Mouse (Mus musculus) spleen, adult 2 months (tissue): Measurements from ENCODE around the gene Spint1. TPM values are rescaled to one million over a fixed set of nuclear protein-coding genes. Genes with fewer than 3 reads are reported as not detected.

Experiments
- DNase-seq, 2 experiments: peaks; one replicate each; pipeline versions ENCODE4 v3.0.0 to v3.0.0-alpha.2; 2012 to 2021; ENCODE audit warnings: low spot score in 2 of 2, low read depth in 1 of 2
- H3K27ac ChIP-seq: fragments of 200-500 bp; 2 replicates; pipeline ENCODE4 v1.5.1; 2012; ENCODE audit warnings: low read length, inconsistent platforms; ENCODE audit not compliant: insufficient read depth
- H3K27me3 ChIP-seq: fragments of 200-500 bp; 2 replicates; pipeline ENCODE4 v1.6.1; 2012; ENCODE audit warnings: mild to moderate bottlenecking, moderate library complexity, low read length, inconsistent platforms; ENCODE audit not compliant: control insufficient read depth, insufficient read depth
- H3K36me3 ChIP-seq: fragments of 200-500 bp; 2 replicates; pipeline ENCODE4 v1.6.1; 2012; ENCODE audit warnings: mild to moderate bottlenecking, low read length, inconsistent platforms; ENCODE audit not compliant: control insufficient read depth, insufficient read depth
- H3K4me1 ChIP-seq: fragments of 200-500 bp; 2 replicates; pipeline ENCODE4 v1.6.1; 2011; ENCODE audit warnings: inconsistent platforms; ENCODE audit not compliant: control insufficient read depth, insufficient read depth, insufficient read length
- H3K4me3 ChIP-seq: fragments of 200-500 bp; 2 replicates; pipeline ENCODE4 v1.5.1; 2011; ENCODE audit warnings: mild to moderate bottlenecking, inconsistent platforms; ENCODE audit not compliant: insufficient read depth, insufficient read length; ENCODE audit errors: extremely low read depth
- CTCF ChIP-seq: fragments of 200-500 bp; IDR thresholded peaks from 2 replicates; pipeline ENCODE4 v1.5.1; 2011; ENCODE audit warnings: mild to moderate bottlenecking, inconsistent platforms; ENCODE audit not compliant: insufficient read depth, insufficient read length, insufficient replicate concordance; ENCODE audit errors: extremely low read depth
- POLR2A ChIP-seq: fragments of 200-500 bp; IDR thresholded peaks from 2 replicates; pipeline ENCODE4 v1.6.1; 2011; ENCODE audit warnings: low read depth, low read length, inconsistent platforms
- WGBS: fragments of 180-500 bp; shearing (Covaris S2); methylation state at CpG from one replicate; pipeline ENCODE4 v1.1.7; 2018; 5-methylcytosine and 5-hydroxymethylcytosine counted together
- polyA plus RNA-seq: library from polyadenylated mRNA; depleted of rRNA; stranded (reverse); fragments of >200 nt; gene quantifications from 2 replicates; pipeline ENCODE4 v1.2.3, GENCODE M21; 2012

Spint1 gene
- polyA plus RNA-seq, 1 experiment, result 2.9 TPM

GRCm38 (mm10) chr2:119229775-119230704 lies 7.1 kb upstream of the Spint1 start, which contains the start of gene Ppp1r14d:
Gene Ppp1r14d, minus strand, starts transcription at chr2:119229906.
- Histone ChIP-seq H3K4me1 (no peaks in the 10 kb centered on the region), H3K27me3 (no peaks in the 10 kb centered on the region), H3K4me3 (no peak within 1 kb of the TSS), H3K36me3 (no peaks in the 10 kb centered on the region), H3K27ac (no peak within 1 kb of the TSS)
- 70% methylated on average over 6 of the region's 6 CpGs for WGBS
- TF ChIP-seq POLR2A (no peak), CTCF (no peak)
- no peak for DNase-seq

DNA sequence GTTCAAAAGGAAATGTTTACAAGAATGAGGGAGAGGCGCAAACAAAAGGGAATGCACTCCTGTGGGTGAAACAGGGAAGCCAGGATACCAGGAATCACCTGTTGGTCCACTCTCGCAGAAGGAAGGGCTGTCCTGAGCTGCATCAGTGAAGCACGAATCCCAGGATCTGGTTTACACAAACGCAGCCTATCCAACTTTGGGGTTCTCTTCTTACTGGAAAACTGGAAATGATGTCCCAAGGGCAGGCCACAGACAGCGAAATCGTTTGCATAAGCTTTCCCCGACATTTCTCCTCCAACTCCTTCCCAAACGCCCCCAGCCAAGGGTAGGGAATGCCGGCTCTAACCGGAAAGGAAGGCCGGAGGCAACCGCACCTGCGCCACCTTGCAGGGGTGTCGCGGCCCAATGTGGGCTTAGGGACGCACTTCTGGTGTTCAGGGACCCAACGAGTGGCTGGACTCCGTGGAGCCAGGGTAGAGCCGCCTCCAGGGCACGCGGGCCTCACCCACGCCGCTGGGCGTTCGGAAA lies 416 bp upstream of the Spint1 start:
- no peak for DNase-seq
- no peak for TF ChIP-seq CTCF
- no peak for TF ChIP-seq POLR2A
- peaks cover 8% of the 10 kb centered on the region for H3K4me1 ChIP-seq
- H3K4me3 ChIP-seq, result peak overlapping the region; percentile 51; the same call in 1 of the 2 replicates
- H3K36me3 ChIP-seq, result no peaks in the 10 kb centered on the region
- WGBS, result 31% methylated on average over 25 of the region's 25 CpGs
- H3K27me3 ChIP-seq, result peaks cover 8% of the 10 kb centered on the region; the same call in 1 of the 2 replicates
- no peak overlapping the region for H3K27ac ChIP-seq

- H3K27me3 ChIP-seq, result peaks cover 8% of the 10 kb centered on the region; the same call in 1 of the 2 replicates
- WGBS, result 14% methylated on average over 31 of the region's 31 CpGs
- H3K36me3 ChIP-seq, result no peaks in the 10 kb centered on the region
- TF ChIP-seq CTCF, result no peak
- no peak for TF ChIP-seq POLR2A
- DNase-seq, result no peak
- H3K4me1 ChIP-seq, result peaks cover 8% of the 10 kb centered on the region
- no peak overlapping the region for H3K27ac ChIP-seq
- H3K4me3 ChIP-seq, result peak overlapping the region; percentile 51
Observed at GRCm38 (mm10) chr2:119237871-119238220, 684 bp downstream of the Spint1 start.

DNA sequence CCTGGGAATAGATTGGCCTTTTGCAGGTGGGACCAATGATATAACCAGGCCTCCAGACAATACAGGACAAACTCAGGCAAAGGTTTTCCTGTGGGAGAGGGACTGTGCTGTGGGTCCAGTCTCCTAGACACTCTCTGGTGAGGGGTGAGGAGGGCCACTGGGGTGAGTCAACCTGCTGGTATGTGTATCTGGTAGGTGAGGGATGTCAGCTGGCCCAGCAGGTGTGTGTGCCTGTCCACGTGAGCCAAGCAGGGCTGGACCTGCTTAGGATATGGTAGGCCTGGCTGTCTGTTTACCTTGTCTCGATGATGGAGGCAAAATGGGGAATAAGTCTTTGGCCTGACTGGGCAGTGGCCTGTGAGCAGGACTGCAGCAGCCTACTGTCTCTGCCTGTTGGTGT lies 1.5 kb downstream of the Spint1 start:
- peaks cover 8% of the 10 kb centered on the region; the same call in 1 of the 2 replicates for H3K27me3 ChIP-seq
- peaks cover 8% of the 10 kb centered on the region for H3K4me1 ChIP-seq
- H3K27ac ChIP-seq, result no peak overlapping the region
- TF ChIP-seq POLR2A (no peak), CTCF (no peak)
- DNase-seq, result no peak
- no peak overlapping the region for H3K4me3 ChIP-seq
- WGBS, result 84% methylated on average over 2 of the region's 2 CpGs
- no peaks in the 10 kb centered on the region for H3K36me3 ChIP-seq

DNA sequence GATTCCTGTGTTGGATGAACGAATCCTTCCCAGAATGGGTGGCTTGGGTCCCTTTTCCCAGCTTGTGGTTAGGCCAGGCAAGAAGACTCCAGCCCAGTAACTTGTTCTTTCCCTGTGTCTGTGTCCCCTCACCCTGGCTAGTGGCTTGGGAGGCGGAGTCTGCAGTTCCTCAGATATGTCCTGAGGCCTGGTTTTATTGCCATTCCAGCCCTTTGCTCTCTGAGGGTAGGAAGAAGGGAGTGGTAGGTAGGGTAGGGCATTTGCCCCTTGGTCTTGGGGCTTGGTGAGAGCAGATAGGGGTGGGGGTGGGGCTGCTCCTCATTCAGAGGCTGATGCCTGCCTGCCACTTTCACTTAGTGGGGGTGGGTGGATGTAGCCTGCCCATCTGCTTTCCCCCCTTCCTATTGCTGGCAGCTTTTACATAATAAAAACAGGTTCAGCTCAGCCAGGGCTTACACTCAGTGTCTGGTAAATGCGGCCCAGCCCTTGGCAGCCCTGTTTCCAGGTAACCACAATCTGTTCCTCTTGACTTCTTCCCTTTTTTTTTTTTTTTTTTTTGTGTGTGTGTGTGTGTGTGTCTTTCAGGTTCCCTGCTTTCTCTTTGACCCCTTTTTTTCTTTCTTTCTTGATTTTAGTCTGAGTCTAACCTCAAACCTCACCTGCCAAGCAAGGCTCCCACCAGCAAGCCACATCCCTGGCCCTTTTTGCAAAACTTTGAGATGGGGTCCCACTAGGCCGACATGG lies 3.1 kb downstream of the Spint1 start:
- DNase-seq, result no peak
- peaks cover 8% of the 10 kb centered on the region for H3K4me1 ChIP-seq
- H3K36me3 ChIP-seq, result no peaks in the 10 kb centered on the region
- H3K27ac ChIP-seq, result no peak overlapping the region
- 44% methylated on average over 4 of the region's 4 CpGs for WGBS
- TF ChIP-seq POLR2A (no peak), CTCF (no peak)
- no peak overlapping the region for H3K4me3 ChIP-seq
- peaks cover 8% of the 10 kb centered on the region; the same call in 1 of the 2 replicates for H3K27me3 ChIP-seq

- Histone ChIP-seq H3K4me1 (peaks cover 8% of the 10 kb centered on the region), H3K27ac (no peak overlapping the region), H3K36me3 (no peaks in the 10 kb centered on the region), H3K27me3 (peaks cover 8% of the 10 kb centered on the region; the same call in 1 of the 2 replicates), H3K4me3 (no peak overlapping the region)
- WGBS, result 89% methylated on average over 4 of the region's 4 CpGs
- TF ChIP-seq POLR2A, result no peak
- no peak for TF ChIP-seq CTCF
- no peak for DNase-seq
Observed at GRCm38 (mm10) chr2:119240819-119241186, 3.6 kb downstream of the Spint1 start.
